Mouse (Mus musculus) liver, embryonic 11.5 days (tissue): ENCODE measurements around the gene Midn. TPM values are rescaled to one million over a fixed set of nuclear protein-coding genes. Genes with fewer than 3 reads are reported as not detected.
A peak's percentile ranks its signal among the peaks of the same experiment; 100 is the strongest.

Experiments used
- ATAC-seq: fragments of 200-750 bp; cut with Nextera tagmentation; replicated peaks from 2 replicates; pipeline ENCODE4 v1.8.0; 2017; ENCODE audit warnings: moderate number of reproducible peaks, mild to moderate bottlenecking, moderate TSS enrichment, moderate library complexity; ENCODE audit not compliant: low FRiP score
- DNase-seq: peaks from one replicate; pipeline ENCODE4 v3.0.0-alpha.2; 2017; ENCODE audit warnings: low spot score
- H3K27ac ChIP-seq: fragments of 300-500 bp; sonication (generic); 2 replicates; pipeline ENCODE4 v1.5.1; 2014; ENCODE audit warnings: mild to moderate bottlenecking, low read depth, low read length, control low read depth
- H3K27me3 ChIP-seq: fragments of 300-500 bp; sonication (generic); replicated peaks from 2 replicates; pipeline ENCODE4 v1.6.1; 2014; ENCODE audit warnings: low read length, mixed read lengths; ENCODE audit not compliant: control insufficient read depth, insufficient read depth
- H3K36me3 ChIP-seq: fragments of 300-500 bp; sonication (generic); 2 replicates; pipeline ENCODE4 v1.6.1; 2014; ENCODE audit warnings: mild to moderate bottlenecking, low read length, moderate library complexity, mixed read lengths; ENCODE audit not compliant: control insufficient read depth, insufficient read depth
- H3K4me1 ChIP-seq: fragments of 300-500 bp; sonication (generic); replicated peaks from 2 replicates; pipeline ENCODE4 v1.6.1; 2014; ENCODE audit warnings: low read length, mixed read lengths; ENCODE audit not compliant: control insufficient read depth, insufficient read depth
- H3K4me2 ChIP-seq: fragments of 300-500 bp; sonication (generic); 2 replicates; pipeline ENCODE4 v1.6.1; 2014; ENCODE audit warnings: mild to moderate bottlenecking, control low read depth, moderate library complexity
- H3K4me3 ChIP-seq: fragments of 300-500 bp; sonication (generic); 2 replicates; pipeline ENCODE4 v1.5.1; 2014; ENCODE audit warnings: low read depth, low read length, control low read depth
- H3K9ac ChIP-seq: fragments of 300-500 bp; sonication (generic); 2 replicates; pipeline ENCODE4 v1.6.1; 2014; ENCODE audit warnings: low read depth, low read length, control low read depth
- H3K9me3 ChIP-seq: fragments of 300-500 bp; sonication (generic); 2 replicates; pipeline ENCODE4 v1.6.1; 2016; ENCODE audit warnings: low read length, inconsistent platforms, mixed read lengths; ENCODE audit not compliant: control insufficient read depth
- WGBS: fragments of 180-500 bp; shearing (Covaris S2); extraction: QIAGEN DNeasy Blood & Tissue Kit; methylation state at CpG from one replicate; pipeline ENCODE4 v1.1.7; 2014; 5-methylcytosine and 5-hydroxymethylcytosine counted together
- polyA plus RNA-seq: library from polyadenylated mRNA; unstranded; fragments of >200 nt; fragmentation: Nextera tagmentation; extraction: Ambion mirVana; gene quantifications from 2 replicates; pipeline ENCODE4 v1.2.1, GENCODE M21; 2014

The Midn gene
- polyA plus RNA-seq, 1 experiment from 2014 or later, result 20.1 TPM

DNA sequence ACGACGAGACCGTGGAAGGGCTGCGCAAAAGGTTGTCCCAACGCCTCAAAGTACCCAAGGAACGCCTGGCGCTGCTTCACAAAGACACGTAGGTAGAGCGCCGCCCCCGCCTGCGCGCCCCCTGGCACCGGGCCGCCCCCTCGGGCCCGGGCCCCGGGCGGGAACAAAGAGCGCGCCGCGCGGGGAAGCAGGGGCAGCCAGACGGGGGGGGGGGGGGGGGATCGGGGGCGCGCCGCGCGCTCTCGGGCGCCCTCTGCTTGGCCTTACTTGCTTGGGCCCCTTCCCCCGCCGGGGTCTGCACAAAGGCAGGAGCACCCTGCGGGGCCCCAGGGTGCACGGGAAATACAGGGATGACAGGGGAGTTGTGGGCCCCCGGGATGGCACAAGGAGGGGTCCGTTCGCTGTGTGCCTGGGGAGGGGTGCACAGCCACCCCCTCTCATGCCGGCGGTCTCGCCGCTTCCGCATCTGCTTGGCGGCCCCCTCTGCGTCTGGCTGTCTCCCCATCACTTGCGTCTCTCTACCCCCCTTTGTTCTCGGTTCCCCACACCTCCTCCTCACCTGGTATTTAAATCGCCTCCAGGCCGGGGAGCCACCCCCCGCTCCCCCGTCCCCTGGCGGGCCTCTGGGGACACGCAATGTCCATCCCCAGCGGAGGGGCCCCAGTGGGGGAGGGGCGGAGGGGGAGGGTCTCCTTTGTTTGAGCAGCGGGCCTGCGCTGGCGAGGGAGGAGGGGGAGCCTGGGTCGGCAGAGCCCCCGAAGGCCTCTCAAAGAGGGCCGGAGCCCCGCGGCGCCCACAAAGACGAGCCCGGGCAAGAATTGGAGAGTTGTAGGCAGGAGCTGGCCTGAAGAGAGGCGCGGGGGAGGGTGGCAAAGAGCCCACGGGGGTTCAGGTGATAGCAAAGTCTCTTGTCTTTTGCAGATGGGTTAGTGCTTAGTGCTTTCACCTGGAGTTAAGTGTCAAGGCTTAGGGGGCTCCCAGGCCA is 2.4 kb downstream of the Midn start:
- Histone ChIP-seq H3K36me3 (peaks cover 49% of the 10 kb centered on the region), H3K27ac (peak overlapping the region; percentile 97), H3K9ac (peak overlapping the region; percentile 97), H3K4me3 (peak overlapping the region; percentile 91), H3K4me1 (peaks cover 66% of the 10 kb centered on the region), H3K4me2 (peak overlapping the region; percentile 79), H3K9me3 (no peaks in the 10 kb centered on the region), H3K27me3 (no peaks in the 10 kb centered on the region)
- under 1% methylated on average over 39 of the region's 71 CpGs for WGBS
- ATAC-seq (no peak), DNase-seq (peak; percentile 86)

DNA sequence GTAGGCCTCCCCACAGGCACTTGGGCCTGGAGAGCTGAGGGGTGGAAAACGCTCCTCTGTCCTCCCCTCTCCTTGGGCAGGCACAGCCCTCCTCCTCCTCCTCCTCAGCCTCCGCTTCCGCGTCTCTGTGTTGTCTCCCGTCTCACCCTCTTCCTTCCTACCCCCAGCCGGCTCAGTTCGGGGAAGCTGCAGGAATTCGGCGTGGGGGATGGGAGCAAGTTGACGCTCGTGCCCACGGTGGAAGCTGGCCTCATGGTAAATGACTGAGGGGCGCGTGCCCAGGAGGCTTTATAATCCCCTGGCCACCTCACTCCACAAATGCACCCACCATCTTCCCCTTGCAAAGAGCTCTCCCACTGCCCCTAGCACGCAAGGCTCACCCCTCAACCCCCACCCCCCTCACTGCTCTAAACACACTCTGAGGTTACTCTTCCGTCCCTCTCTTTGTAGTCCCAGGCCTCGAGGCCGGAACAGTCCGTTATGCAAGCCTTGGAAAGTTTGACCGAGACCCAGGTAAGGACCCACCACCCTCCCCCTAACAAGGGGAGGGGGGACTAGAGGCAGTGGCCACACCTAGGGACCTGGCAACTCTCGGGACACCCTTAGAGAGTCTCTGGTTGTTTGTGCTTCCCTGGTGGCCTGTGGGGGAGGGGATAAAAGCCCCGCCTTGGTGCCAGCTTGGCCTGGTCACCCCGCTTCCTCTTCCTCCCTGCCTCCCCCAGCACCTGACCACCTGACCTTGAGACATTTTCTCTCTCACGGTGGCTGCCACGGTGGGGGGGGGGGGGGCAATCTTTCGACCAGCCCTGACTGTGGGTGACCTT is 3.4 kb downstream of the Midn start:
- Histone ChIP-seq H3K27me3 (no peaks in the 10 kb centered on the region), H3K9ac (peak overlapping the region; percentile 97), H3K4me3 (peak overlapping the region; percentile 91), H3K4me1 (peaks cover 60% of the 10 kb centered on the region), H3K4me2 (peak overlapping the region; percentile 79), H3K9me3 (no peaks in the 10 kb centered on the region), H3K27ac (peak overlapping the region; percentile 97), H3K36me3 (peaks cover 48% of the 10 kb centered on the region)
- no peak for DNase-seq
- no peak for ATAC-seq
- WGBS, result 6% methylated on average over 26 of the region's 26 CpGs

- Histone ChIP-seq H3K27me3 (no peaks in the 10 kb centered on the region), H3K4me2 (peak overlapping the region; percentile 79), H3K27ac (peak overlapping the region; percentile 97), H3K4me3 (peak overlapping the region; percentile 91), H3K9me3 (no peaks in the 10 kb centered on the region), H3K4me1 (peaks cover 57% of the 10 kb centered on the region), H3K9ac (peak overlapping the region; percentile 97), H3K36me3 (peaks cover 56% of the 10 kb centered on the region)
- DNase-seq, result no peak
- 25% methylated on average over 15 of the region's 15 CpGs for whole genome bisulfite sequencing
- ATAC-seq, result no peak
These were observed 4.2 kb downstream of the Midn start for GRCm38 (mm10) chr10:80152071-80152872.

- peak overlapping the region; percentile 97 for H3K27ac ChIP-seq
- H3K9me3 ChIP-seq, result no peaks in the 10 kb centered on the region
- peaks cover 57% of the 10 kb centered on the region for H3K4me1 ChIP-seq
- peak overlapping the region; percentile 79 for H3K4me2 ChIP-seq
- DNase-seq (no peak), ATAC-seq (no peak)
- peaks cover 59% of the 10 kb centered on the region for H3K36me3 ChIP-seq
- peak overlapping the region; percentile 91 for H3K4me3 ChIP-seq
- WGBS, result 53% methylated on average over 3 of the region's 3 CpGs
- peak overlapping the region; percentile 97; the same call in 1 of the 2 replicates for H3K9ac ChIP-seq
- H3K27me3 ChIP-seq, result no peaks in the 10 kb centered on the region
These were observed 4.8 kb downstream of the Midn start for GRCm38 (mm10) chr10:80152873-80153260.

GRCm38 (mm10) chr10:80153713-80154112 is 5.6 kb downstream of the Midn start:
- 83% methylated on average over 19 of the region's 19 CpGs for WGBS
- H3K9ac ChIP-seq, result no peak overlapping the region
- H3K4me3 ChIP-seq, result 0 out of 2 replicates have a peak overlapping the region, but pooled peaks have one; percentile 0

GRCm38 (mm10) chr10:80154384-80154783 is 6.3 kb downstream of the Midn start:
- ATAC-seq, result no peak
- Histone ChIP-seq H3K36me3 (peaks cover 59% of the 10 kb centered on the region), H3K9me3 (no peaks in the 10 kb centered on the region), H3K4me3 (no peak overlapping the region), H3K27ac (no peak overlapping the region), H3K4me2 (no peak overlapping the region), H3K27me3 (no peaks in the 10 kb centered on the region), H3K9ac (no peak overlapping the region), H3K4me1 (peaks cover 70% of the 10 kb centered on the region)
- WGBS, result 87% methylated on average over 7 of the region's 7 CpGs
- DNase-seq, result no peak

More at GRCm38 (mm10) chr10:80153713-80154112, 5.6 kb downstream of the Midn start:
- peak overlapping the region; percentile 2; the same call in 1 of the 2 replicates for H3K27ac ChIP-seq
- no peak for DNase-seq
- peaks cover 59% of the 10 kb centered on the region for H3K36me3 ChIP-seq
- H3K4me1 ChIP-seq, result peaks cover 63% of the 10 kb centered on the region
- no peak for ATAC-seq
- no peaks in the 10 kb centered on the region for H3K9me3 ChIP-seq
- no peaks in the 10 kb centered on the region for H3K27me3 ChIP-seq
- H3K4me2 ChIP-seq, result peak overlapping the region; percentile 79

GRCm38 (mm10) chr10:80155277-80155676 is 7.2 kb downstream of the Midn start:
- Histone ChIP-seq H3K27me3 (no peaks in the 10 kb centered on the region), H3K36me3 (peaks cover 55% of the 10 kb centered on the region), H3K9me3 (no peaks in the 10 kb centered on the region), H3K9ac (no peak overlapping the region), H3K4me1 (peaks cover 74% of the 10 kb centered on the region), H3K27ac (no peak overlapping the region), H3K4me3 (no peak overlapping the region), H3K4me2 (no peak overlapping the region)
- ATAC-seq (no peak), DNase-seq (no peak)
- WGBS, result 75% methylated on average over 1 of the region's 1 CpGs
